Mouse (Mus musculus) heart, adult 2 months (tissue): ENCODE results near the gene Mars2.

Experiments used
- CTCF ChIP-seq: fragments of 200-600 bp; IDR thresholded peaks from 2 replicates; pipeline ENCODE4 v1.8.1; 2022; ENCODE audit warnings: antibody characterized with exemption, mild to moderate bottlenecking, moderate library complexity
- EP300 ChIP-seq: fragments of 200-500 bp; IDR thresholded peaks from 2 replicates; pipeline ENCODE4 v1.6.1; 2011; ENCODE audit warnings: low read depth, low read length, control low read depth; ENCODE audit not compliant: insufficient read depth
- POLR2A ChIP-seq: fragments of 200-500 bp; IDR thresholded peaks from 2 replicates; pipeline ENCODE4 v1.6.1; 2011; ENCODE audit warnings: mild to moderate bottlenecking, low read depth, low read length, control low read depth; ENCODE audit not compliant: insufficient read depth

DNA sequence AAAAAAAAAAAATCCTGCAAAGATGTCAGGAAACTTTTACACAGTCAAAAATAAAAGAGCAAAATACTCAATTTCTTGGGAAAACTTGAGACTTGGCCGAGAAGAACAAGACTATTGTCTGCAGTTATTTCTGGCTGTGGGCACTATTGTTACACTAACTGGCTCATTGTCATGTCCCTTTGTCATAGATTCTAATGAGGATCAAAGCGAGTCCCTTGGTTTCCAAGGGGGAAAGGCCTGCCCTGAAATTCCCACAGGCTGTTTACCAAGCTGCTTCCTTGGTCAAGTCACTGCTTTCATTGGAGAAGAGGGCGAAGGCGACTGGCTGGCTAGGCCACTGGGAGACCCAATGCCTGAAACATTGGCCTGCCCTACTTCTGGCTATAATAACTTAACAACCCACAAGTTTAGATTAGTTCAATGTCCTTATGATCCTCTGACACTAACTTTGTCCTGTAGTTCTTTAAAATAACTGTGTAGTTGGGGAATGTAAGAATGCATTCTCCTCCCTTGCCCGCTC is 31.1 kb upstream of the Mars2 start:
- no peak for TF ChIP-seq CTCF
- no peak for TF ChIP-seq EP300
- TF ChIP-seq POLR2A = no peak
